Mouse (Mus musculus) midbrain, embryonic 14.5 days (tissue): ENCODE data around the gene Nxph4. TPM values are rescaled to one million over a fixed set of nuclear protein-coding genes. Genes with fewer than 3 reads are reported as not detected.

Experiments used
- ATAC-seq: fragments of 200-750 bp; cut with Nextera tagmentation; 2 replicates; pipeline ENCODE4 v1.8.0; 2017; ENCODE audit warnings: moderate number of reproducible peaks, moderate library complexity; ENCODE audit not compliant: low FRiP score, low TSS enrichment
- DNase-seq: peaks from one replicate; pipeline ENCODE4 v3.0.0-alpha.2; 2015
- H3K27ac ChIP-seq: fragments of 300-500 bp; sonication (generic); replicated peaks from 2 replicates; pipeline ENCODE4 v1.5.1; 2014; ENCODE audit warnings: mild to moderate bottlenecking, low read depth, low read length, moderate library complexity
- H3K27me3 ChIP-seq: fragments of 300-500 bp; sonication (generic); 2 replicates; pipeline ENCODE4 v1.6.1; 2014; ENCODE audit warnings: low read length, control low read depth, mixed read lengths; ENCODE audit not compliant: control insufficient read depth, insufficient read depth
- H3K36me3 ChIP-seq: fragments of 300-500 bp; sonication (generic); 2 replicates; pipeline ENCODE4 v1.6.1; 2014; ENCODE audit warnings: low read length, control low read depth; ENCODE audit not compliant: control insufficient read depth, insufficient read depth
- H3K4me1 ChIP-seq: fragments of 300-500 bp; sonication (generic); 2 replicates; pipeline ENCODE4 v1.6.1; 2014; ENCODE audit warnings: mild to moderate bottlenecking, antibody characterized with exemption, low read length, control low read depth; ENCODE audit not compliant: control insufficient read depth, insufficient read depth
- H3K4me2 ChIP-seq: fragments of 300-500 bp; sonication (generic); 2 replicates; pipeline ENCODE4 v1.6.1; 2014; ENCODE audit warnings: mild to moderate bottlenecking, low read length, moderate library complexity
- H3K4me3 ChIP-seq: fragments of 300-500 bp; sonication (generic); replicated peaks from 2 replicates; pipeline ENCODE4 v1.5.1; 2014; ENCODE audit warnings: low read depth, low read length
- H3K9ac ChIP-seq: fragments of 300-500 bp; sonication (generic); replicated peaks from 2 replicates; pipeline ENCODE4 v1.6.1; 2014; ENCODE audit warnings: mild to moderate bottlenecking, low read length, moderate library complexity
- H3K9me3 ChIP-seq: fragments of 300-500 bp; sonication (generic); 2 replicates; pipeline ENCODE4 v1.6.1; 2016; ENCODE audit warnings: low read length, control low read depth, mixed read lengths; ENCODE audit not compliant: control insufficient read depth
- WGBS: fragments of 180-500 bp; shearing (Covaris S2); extraction: QIAGEN DNeasy Blood & Tissue Kit; methylation state at CpG from one replicate; pipeline ENCODE4 v1.1.7; 2014; 5-methylcytosine and 5-hydroxymethylcytosine counted together
- polyA plus RNA-seq: library from polyadenylated mRNA; unstranded; fragments of >200 nt; fragmentation: Nextera tagmentation; extraction: Ambion mirVana; gene quantifications from 2 replicates; pipeline ENCODE4 v1.2.1, GENCODE M21; 2014

Gene Nxph4
- polyA plus RNA-seq, 1 experiment from 2014 or later: 106 TPM

- H3K27me3 ChIP-seq: no peaks in the 10 kb centered on the region
- no peak overlapping the region for H3K4me3 ChIP-seq
- no peak overlapping the region for H3K27ac ChIP-seq
- H3K4me1 ChIP-seq: no peaks in the 10 kb centered on the region
- peak; percentile 36; the same call in 1 of the 2 replicates for ATAC-seq
- no peak overlapping the region for H3K9ac ChIP-seq
- no peak overlapping the region for H3K4me2 ChIP-seq
- no peaks in the 10 kb centered on the region for H3K9me3 ChIP-seq
- WGBS: 62% methylated on average over 18 of the region's 18 CpGs
- DNase-seq: peak; percentile 54
- H3K36me3 ChIP-seq: peaks cover 99% of the 10 kb centered on the region
These were observed 21.3 kb upstream of the Nxph4 start for GRCm38 (mm10) chr10:127555703-127556102.

- ATAC-seq: no peak
- 91% methylated on average over 17 of the region's 17 CpGs for WGBS
- Histone ChIP-seq H3K4me3 (no peak overlapping the region), H3K27ac (no peak overlapping the region), H3K9ac (no peak overlapping the region), H3K36me3 (peaks cover 100% of the 10 kb centered on the region), H3K27me3 (no peaks in the 10 kb centered on the region), H3K9me3 (no peaks in the 10 kb centered on the region), H3K4me2 (no peak overlapping the region), H3K4me1 (no peaks in the 10 kb centered on the region)
- DNase-seq: no peak
These were observed 15.5 kb upstream of the Nxph4 start for GRCm38 (mm10) chr10:127549892-127550291.

GRCm38 (mm10) chr10:127548236-127548635, 13.9 kb upstream of the Nxph4 start:
- Histone ChIP-seq H3K9me3 (no peaks in the 10 kb centered on the region), H3K27me3 (no peaks in the 10 kb centered on the region), H3K4me2 (no peak overlapping the region), H3K4me3 (no peak overlapping the region), H3K4me1 (no peaks in the 10 kb centered on the region), H3K36me3 (peaks cover 99% of the 10 kb centered on the region), H3K27ac (no peak overlapping the region), H3K9ac (no peak overlapping the region)
- no peak for ATAC-seq
- WGBS: 98% methylated on average over 15 of the region's 15 CpGs
- no peak for DNase-seq

GRCm38 (mm10) chr10:127546505-127546904, 12.1 kb upstream of the Nxph4 start:
- peaks cover 99% of the 10 kb centered on the region for H3K36me3 ChIP-seq
- no peak for DNase-seq

GRCm38 (mm10) chr10:127544375-127544774, 10.0 kb upstream of the Nxph4 start:
- DNase-seq: no peak
- Histone ChIP-seq H3K9me3 (no peaks in the 10 kb centered on the region), H3K9ac (no peak overlapping the region), H3K4me1 (no peaks in the 10 kb centered on the region), H3K4me2 (no peak overlapping the region), H3K36me3 (peaks cover 99% of the 10 kb centered on the region), H3K27me3 (no peaks in the 10 kb centered on the region), H3K27ac (no peak overlapping the region), H3K4me3 (no peak overlapping the region)
- 96% methylated on average over 20 of the region's 20 CpGs for WGBS
- no peak for ATAC-seq

More at GRCm38 (mm10) chr10:127546505-127546904, 12.1 kb upstream of the Nxph4 start:
- Histone ChIP-seq H3K4me2 (no peak overlapping the region), H3K4me3 (no peak overlapping the region), H3K9me3 (no peaks in the 10 kb centered on the region), H3K4me1 (no peaks in the 10 kb centered on the region), H3K27me3 (no peaks in the 10 kb centered on the region), H3K27ac (no peak overlapping the region), H3K9ac (no peak overlapping the region)
- ATAC-seq: no peak
- WGBS: 93% methylated on average over 7 of the region's 7 CpGs

GRCm38 (mm10) chr10:127543916-127544315, 9.6 kb upstream of the Nxph4 start:
- H3K27me3 ChIP-seq: no peaks in the 10 kb centered on the region
- no peak for DNase-seq
- H3K36me3 ChIP-seq: peaks cover 99% of the 10 kb centered on the region
- no peak overlapping the region for H3K4me3 ChIP-seq
- no peak overlapping the region for H3K4me2 ChIP-seq
- ATAC-seq: no peak
- H3K9me3 ChIP-seq: no peaks in the 10 kb centered on the region
- WGBS: 90% methylated on average over 3 of the region's 3 CpGs
- H3K27ac ChIP-seq: no peak overlapping the region
- no peaks in the 10 kb centered on the region for H3K4me1 ChIP-seq
- no peak overlapping the region for H3K9ac ChIP-seq

GRCm38 (mm10) chr10:127542720-127543119, 8.4 kb upstream of the Nxph4 start:
- H3K4me3 ChIP-seq: no peak overlapping the region
- WGBS: 29% methylated on average over 6 of the region's 6 CpGs
- no peak for ATAC-seq
- peaks cover 95% of the 10 kb centered on the region for H3K36me3 ChIP-seq
- peak overlapping the region; percentile 2; the same call in 1 of the 2 replicates for H3K9ac ChIP-seq
- H3K9me3 ChIP-seq: no peaks in the 10 kb centered on the region
- no peak overlapping the region for H3K4me2 ChIP-seq
- H3K27me3 ChIP-seq: no peaks in the 10 kb centered on the region
- peak overlapping the region; percentile 38 for H3K27ac ChIP-seq
- no peak for DNase-seq
- H3K4me1 ChIP-seq: 0 out of 2 replicates have a peak, but pooled peaks cover 1% of the 10 kb centered on the region

- peaks cover 89% of the 10 kb centered on the region for H3K36me3 ChIP-seq
- no peak overlapping the region for H3K4me3 ChIP-seq
- no peak overlapping the region for H3K4me2 ChIP-seq
- H3K9ac ChIP-seq: no peak overlapping the region; the same call in 1 of the 2 replicates
- 34% methylated on average over 13 of the region's 13 CpGs for WGBS
- DNase-seq (peak; percentile 51), ATAC-seq (no peak)
- no peaks in the 10 kb centered on the region for H3K9me3 ChIP-seq
- peak overlapping the region; percentile 38 for H3K27ac ChIP-seq
- no peaks in the 10 kb centered on the region for H3K27me3 ChIP-seq
- H3K4me1 ChIP-seq: peaks cover 4% of the 10 kb centered on the region; the same call in 1 of the 2 replicates
These were observed 7.7 kb upstream of the Nxph4 start for GRCm38 (mm10) chr10:127542084-127542483.

GRCm38 (mm10) chr10:127541510-127541909, 7.2 kb upstream of the Nxph4 start:
- 95% methylated on average over 8 of the region's 8 CpGs for WGBS
- DNase-seq (no peak), ATAC-seq (no peak)
- no peak overlapping the region for H3K4me3 ChIP-seq
- no peak overlapping the region for H3K9ac ChIP-seq
- H3K4me1 ChIP-seq: peaks cover 9% of the 10 kb centered on the region
- no peaks in the 10 kb centered on the region for H3K27me3 ChIP-seq
- peaks cover 83% of the 10 kb centered on the region for H3K36me3 ChIP-seq
- H3K9me3 ChIP-seq: no peaks in the 10 kb centered on the region
- H3K27ac ChIP-seq: no peak overlapping the region
- no peak overlapping the region for H3K4me2 ChIP-seq
